Mouse (Mus musculus): Measurements from ENCODE around the gene Gm6377. TPM values are rescaled to one million over a fixed set of nuclear protein-coding genes. Genes with fewer than 3 reads are reported as not detected.
A peak's percentile ranks its signal among the peaks of the same experiment; 100 is the strongest.

Gm6377 gene
- polyA plus RNA-seq, 1 experiment from 2014 or later = 0.97 TPM

DNA sequence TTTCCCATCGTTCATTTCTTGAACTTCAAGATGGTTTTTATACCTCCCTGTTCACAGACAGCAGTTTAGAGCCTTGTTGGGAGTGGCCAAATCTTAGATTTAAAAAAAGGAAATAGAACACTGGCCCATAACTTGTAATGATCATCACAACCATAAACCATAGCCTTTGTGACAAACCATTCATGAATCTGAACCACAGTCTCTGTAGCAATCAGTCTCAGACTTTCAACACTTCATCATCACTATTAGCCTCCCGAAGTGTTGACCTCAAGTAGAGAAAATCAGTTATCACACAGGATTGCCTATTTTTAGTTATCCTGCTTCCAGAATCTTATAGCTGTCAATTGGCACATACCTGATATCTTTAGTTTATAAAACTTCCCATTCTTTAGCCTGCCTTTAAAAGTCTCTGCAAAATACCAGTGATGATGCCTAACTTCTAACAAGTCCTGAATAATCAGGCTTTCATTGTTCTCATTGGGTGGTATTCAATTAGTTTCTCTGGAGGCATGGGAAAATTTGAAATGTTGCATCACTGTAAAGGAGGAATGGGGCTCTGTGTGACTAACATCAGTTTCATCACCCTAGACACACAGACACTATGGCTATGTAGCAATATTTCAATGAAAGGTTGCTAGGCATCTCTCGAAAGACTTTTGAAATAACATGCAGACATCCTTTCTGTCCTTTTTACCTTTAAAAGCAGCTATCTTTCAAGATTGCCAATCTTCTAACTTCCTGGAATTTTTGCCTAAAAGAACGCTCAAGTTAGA, 11.7 kb upstream of the Gm6377 start:
- H3K4me1 ChIP-seq (ENCODE audit: insufficient read depth) = no peaks in the 10 kb centered on the region
- 63% methylated on average over 4 of the region's 4 CpGs for WGBS (ENCODE audit: insufficient replicate concordance)
- H3K4me3 ChIP-seq (ENCODE audit: low read depth, low read length) = no peak overlapping the region
- DNase-seq (no peak), ATAC-seq (peak; percentile 61)
- H3K27me3 ChIP-seq (ENCODE audit: insufficient read depth, low read length) = no peaks in the 10 kb centered on the region
- no peak overlapping the region for H3K27ac ChIP-seq (ENCODE audit: low read depth)
- no peaks in the 10 kb centered on the region for H3K36me3 ChIP-seq (replicated peaks; ENCODE audit: insufficient read depth, low read length)
- H3K9me3 ChIP-seq (ENCODE audit: low read length) = no peaks in the 10 kb centered on the region
- no peak overlapping the region for H3K4me2 ChIP-seq (ENCODE audit: low read depth, low read length)
- no peak overlapping the region for H3K9ac ChIP-seq (replicated peaks)
- TF ChIP-seq CTCF (IDR thresholded peaks at IDR 0.05; ENCODE audit: low read depth) (no peak), EP300 (IDR thresholded peaks at IDR 0.05; ENCODE audit: low read depth) (no peak)

DNA sequence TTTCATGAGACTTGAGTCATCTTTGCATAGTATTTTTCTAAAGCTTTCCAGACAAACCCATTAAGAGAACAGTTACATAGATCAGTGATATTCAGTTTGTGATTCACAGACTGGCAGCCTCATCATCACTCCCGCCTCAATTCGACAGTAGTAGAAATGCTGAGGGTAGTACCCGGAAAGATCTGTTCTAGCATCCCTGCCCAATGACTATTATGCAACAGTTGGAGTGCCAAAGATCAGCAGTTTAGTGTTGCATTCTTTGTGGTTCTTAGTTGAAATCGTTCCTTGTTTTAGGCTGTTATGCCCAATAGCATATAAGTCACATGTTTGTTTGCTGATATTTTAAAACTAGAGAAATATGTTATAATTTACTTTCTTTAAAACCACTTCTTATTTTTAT, 6.9 kb upstream of the Gm6377 start:
- no peak overlapping the region for H3K4me2 ChIP-seq (ENCODE audit: low read depth, low read length)
- no peak overlapping the region for H3K4me3 ChIP-seq (ENCODE audit: low read depth, low read length)
- no peak for ATAC-seq
- H3K27ac ChIP-seq (ENCODE audit: low read depth) = no peak overlapping the region
- H3K36me3 ChIP-seq (replicated peaks; ENCODE audit: insufficient read depth, low read length) = no peaks in the 10 kb centered on the region
- 66% methylated on average over 4 of the region's 4 CpGs for WGBS (ENCODE audit: insufficient replicate concordance)
- H3K9me3 ChIP-seq (ENCODE audit: low read length) = no peaks in the 10 kb centered on the region
- no peaks in the 10 kb centered on the region for H3K27me3 ChIP-seq (ENCODE audit: insufficient read depth, low read length)
- H3K9ac ChIP-seq (replicated peaks) = no peak overlapping the region
- no peak for DNase-seq
- no peak for TF ChIP-seq EP300 (IDR thresholded peaks at IDR 0.05; ENCODE audit: low read depth)
- no peaks in the 10 kb centered on the region for H3K4me1 ChIP-seq (ENCODE audit: insufficient read depth)

DNA sequence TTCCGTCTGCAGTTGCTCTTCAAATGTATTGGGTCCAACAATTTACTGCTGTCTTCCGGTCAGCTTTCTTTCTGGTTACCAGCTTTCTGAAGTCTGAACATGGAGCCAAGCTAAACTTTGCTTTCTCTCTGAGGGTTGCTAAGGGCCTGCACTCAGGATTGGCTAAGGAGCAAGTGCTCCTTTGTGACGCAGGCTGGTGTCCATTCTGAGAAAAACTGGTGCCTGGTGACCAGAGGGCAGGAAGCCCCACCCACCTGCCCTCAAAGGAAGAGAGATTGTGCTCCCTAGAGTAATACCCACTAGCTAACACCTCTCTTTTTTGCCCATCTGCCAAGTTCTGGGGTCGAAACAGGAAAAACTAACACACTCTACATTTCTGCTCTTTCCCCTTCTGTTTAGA, 5.6 kb upstream of the Gm6377 start:
- no peak overlapping the region for H3K4me3 ChIP-seq (ENCODE audit: low read depth, low read length)
- peak overlapping the region; percentile 49 for H3K27ac ChIP-seq (ENCODE audit: low read depth)
- H3K4me1 ChIP-seq (ENCODE audit: insufficient read depth) = no peaks in the 10 kb centered on the region
- 52% methylated on average over 4 of the region's 4 CpGs for WGBS (ENCODE audit: insufficient replicate concordance)
- DNase-seq = peak; percentile 16
- no peak overlapping the region for H3K9ac ChIP-seq (replicated peaks)
- no peaks in the 10 kb centered on the region for H3K9me3 ChIP-seq (ENCODE audit: low read length)
- TF ChIP-seq CTCF (IDR thresholded peaks at IDR 0.05; ENCODE audit: low read depth) = no peak
- TF ChIP-seq EP300 (IDR thresholded peaks at IDR 0.05; ENCODE audit: low read depth) = no peak
- H3K27me3 ChIP-seq (ENCODE audit: insufficient read depth, low read length) = no peaks in the 10 kb centered on the region
- H3K36me3 ChIP-seq (replicated peaks; ENCODE audit: insufficient read depth, low read length) = no peaks in the 10 kb centered on the region
- peak; percentile 83 for ATAC-seq
- no peak overlapping the region for H3K4me2 ChIP-seq (ENCODE audit: low read depth, low read length)

DNA sequence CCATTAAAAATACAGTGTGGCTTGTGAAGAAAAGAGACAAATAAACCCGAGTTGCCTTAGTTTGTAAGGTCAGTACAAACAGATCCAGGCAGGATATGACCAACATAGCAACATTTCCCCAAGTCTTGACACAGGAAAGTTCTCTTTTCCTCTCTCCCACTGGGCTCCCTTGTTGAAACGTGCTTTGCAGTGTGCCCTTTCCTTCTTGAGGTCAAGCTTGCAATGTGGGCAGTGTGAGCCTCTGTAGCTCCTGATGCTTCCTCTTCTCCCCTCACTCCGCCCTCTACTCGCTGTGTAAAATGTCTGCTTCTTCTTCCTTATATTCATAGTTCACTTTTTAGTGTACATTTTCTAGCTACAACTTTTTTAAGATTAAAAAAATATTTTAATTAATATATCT, 5.1 kb upstream of the Gm6377 start:
- Histone ChIP-seq H3K27me3 (ENCODE audit: insufficient read depth, low read length) (no peaks in the 10 kb centered on the region), H3K4me3 (ENCODE audit: low read depth, low read length) (no peak overlapping the region), H3K9ac (replicated peaks) (no peak overlapping the region), H3K4me2 (ENCODE audit: low read depth, low read length) (no peak overlapping the region), H3K4me1 (ENCODE audit: insufficient read depth) (no peaks in the 10 kb centered on the region), H3K9me3 (ENCODE audit: low read length) (no peaks in the 10 kb centered on the region), H3K36me3 (replicated peaks; ENCODE audit: insufficient read depth, low read length) (no peaks in the 10 kb centered on the region), H3K27ac (ENCODE audit: low read depth) (peak overlapping the region; percentile 49)
- WGBS (ENCODE audit: insufficient replicate concordance) = 41% methylated on average over 4 of the region's 4 CpGs
- DNase-seq (peak; percentile 13), ATAC-seq (peak; percentile 84)
- no peak for TF ChIP-seq CTCF (IDR thresholded peaks at IDR 0.05; ENCODE audit: low read depth)
- peak; percentile 21; the same call in 1 of the 2 replicates for TF ChIP-seq EP300 (IDR thresholded peaks at IDR 0.05; ENCODE audit: low read depth)

DNA sequence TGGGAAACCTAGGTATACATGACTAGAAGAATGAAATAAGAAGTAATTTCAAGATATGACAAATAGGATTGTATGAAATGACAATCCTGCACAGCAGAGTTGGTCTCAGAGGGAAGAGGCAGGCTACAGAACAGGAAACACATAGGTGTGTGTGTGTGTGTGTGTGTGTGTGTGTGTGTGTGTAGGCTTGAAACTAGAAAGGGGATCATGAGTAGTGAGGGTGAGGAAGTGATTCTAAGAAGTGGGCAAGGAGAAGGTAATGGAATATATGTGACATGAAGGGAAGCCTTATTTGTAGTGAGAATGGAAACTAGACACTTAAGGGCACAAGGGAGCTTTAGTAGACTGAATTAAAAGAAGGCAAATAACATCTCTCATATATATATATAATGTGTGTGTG, 11.3 kb downstream of the Gm6377 start:
- no peak overlapping the region for H3K4me2 ChIP-seq (ENCODE audit: low read depth, low read length)
- DNase-seq (no peak), ATAC-seq (no peak)

DNA sequence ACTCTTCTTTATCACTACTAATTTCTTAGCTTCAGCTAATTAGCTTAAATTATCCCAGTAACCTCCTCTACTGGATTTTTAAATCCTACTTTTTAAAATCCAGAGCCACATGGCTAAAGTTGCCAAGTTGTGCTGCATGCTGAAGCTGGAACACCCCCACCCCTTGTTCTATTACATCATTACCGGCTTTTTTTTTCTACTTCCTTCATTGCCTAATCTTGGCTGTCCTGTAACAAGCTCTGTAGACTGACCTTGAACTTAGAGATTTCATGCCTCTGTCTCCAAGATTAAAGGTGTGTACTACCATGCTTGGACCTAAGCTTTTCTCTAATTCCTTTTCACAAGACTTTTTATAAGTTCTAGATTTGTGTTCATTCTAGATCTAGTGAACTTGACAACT, 32.2 kb downstream of the Gm6377 start:
- Histone ChIP-seq H3K4me3 (ENCODE audit: low read depth, low read length) (no peak overlapping the region), H3K27ac (ENCODE audit: low read depth) (no peak overlapping the region), H3K4me1 (ENCODE audit: insufficient read depth) (no peaks in the 10 kb centered on the region), H3K4me2 (ENCODE audit: low read depth, low read length) (no peak overlapping the region), H3K9me3 (ENCODE audit: low read length) (no peaks in the 10 kb centered on the region; the same call in 1 of the 2 replicates), H3K9ac (replicated peaks) (no peak overlapping the region), H3K36me3 (replicated peaks; ENCODE audit: insufficient read depth, low read length) (no peaks in the 10 kb centered on the region), H3K27me3 (ENCODE audit: insufficient read depth, low read length) (no peaks in the 10 kb centered on the region)
- TF ChIP-seq EP300 (IDR thresholded peaks at IDR 0.05; ENCODE audit: low read depth) = no peak
- no peak for TF ChIP-seq CTCF (IDR thresholded peaks at IDR 0.05; ENCODE audit: low read depth)
- DNase-seq = no peak
- WGBS (ENCODE audit: insufficient replicate concordance) = 83% methylated on average over 1 of the region's 1 CpGs
- no peak for ATAC-seq

More for the DNA sequence above, 11.3 kb downstream of the Gm6377 start:
- Histone ChIP-seq H3K36me3 (replicated peaks; ENCODE audit: insufficient read depth, low read length) (no peaks in the 10 kb centered on the region), H3K4me3 (ENCODE audit: low read depth, low read length) (no peak overlapping the region), H3K27ac (ENCODE audit: low read depth) (no peak overlapping the region), H3K27me3 (ENCODE audit: insufficient read depth, low read length) (no peaks in the 10 kb centered on the region), H3K9ac (replicated peaks) (no peak overlapping the region), H3K9me3 (ENCODE audit: low read length) (no peaks in the 10 kb centered on the region), H3K4me1 (ENCODE audit: insufficient read depth) (no peaks in the 10 kb centered on the region)
- TF ChIP-seq CTCF (IDR thresholded peaks at IDR 0.05; ENCODE audit: low read depth) (no peak), EP300 (IDR thresholded peaks at IDR 0.05; ENCODE audit: low read depth) (no peak)
